Mouse (Mus musculus): ENCODE measurements around the gene Atp8b3. TPM values are rescaled to one million over a fixed set of nuclear protein-coding genes. Genes with fewer than 3 reads are reported as not detected.
A peak's percentile ranks its signal among the peaks of the same experiment; 100 is the strongest.

Atp8b3 gene
- total RNA-seq, 1 experiment from 2014 or later = not detected

- ATAC-seq (replicated peaks in 1 of 2; ENCODE audit: insufficient read depth in 1 of 2, low FRiP score in 2 of 2, low TSS enrichment in 1 of 2, low read depth in 1 of 2, poor library complexity in 2 of 2, severe bottlenecking in 2 of 2) = no peak
Observed at GRCm38 (mm10) chr10:80543873-80544272, 4.9 kb upstream of the Atp8b3 start.

DNA sequence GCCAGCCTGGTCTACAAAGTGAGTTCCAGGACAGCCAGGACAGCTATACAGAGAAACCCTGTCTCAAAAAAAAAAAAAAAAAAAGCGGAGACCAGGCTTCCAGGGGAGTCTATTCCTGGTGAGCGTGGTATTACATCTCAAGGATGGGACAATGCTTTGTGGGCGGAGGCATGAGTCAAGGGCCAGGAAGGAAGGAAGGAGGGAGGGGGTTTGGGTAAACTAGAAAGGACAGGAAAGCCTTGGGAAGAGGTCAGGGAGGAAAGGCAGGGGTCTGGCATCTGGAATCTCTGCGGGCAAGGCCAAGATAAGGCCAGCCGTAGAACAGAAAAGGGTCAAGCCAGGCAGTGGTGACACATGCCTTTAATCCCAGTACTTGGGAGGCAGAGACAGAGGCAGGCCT is 569 bp upstream of the Atp8b3 start:
- ATAC-seq (replicated peaks in 1 of 2; ENCODE audit: insufficient read depth in 1 of 2, low FRiP score in 2 of 2, low TSS enrichment in 1 of 2, low read depth in 1 of 2, poor library complexity in 2 of 2, severe bottlenecking in 2 of 2) = no peak

DNA sequence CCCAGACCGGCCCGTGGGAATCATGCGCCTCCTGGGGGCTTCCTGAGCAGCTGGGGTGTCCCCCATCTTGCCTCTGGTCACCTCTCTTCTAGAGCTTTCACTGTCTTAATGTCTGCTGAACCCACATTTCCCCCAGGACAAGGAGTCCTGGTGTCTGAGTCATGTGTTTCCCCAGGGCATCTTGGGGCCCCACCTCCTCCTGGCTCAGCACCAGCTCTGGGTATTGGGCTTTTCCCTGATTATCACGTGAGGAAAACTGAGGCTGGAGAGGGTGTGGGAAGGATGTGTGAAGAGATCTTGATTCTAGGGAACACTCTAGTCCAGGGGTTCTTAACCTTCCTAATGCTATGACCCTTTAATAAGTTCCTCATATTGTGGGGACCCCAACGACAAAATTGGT is 744 bp downstream of the Atp8b3 start:
- no peak for ATAC-seq (replicated peaks in 1 of 2; ENCODE audit: insufficient read depth in 1 of 2, low FRiP score in 2 of 2, low TSS enrichment in 1 of 2, low read depth in 1 of 2, poor library complexity in 2 of 2, severe bottlenecking in 2 of 2)

GRCm38 (mm10) chr10:80535711-80536110 is 3.2 kb downstream of the Atp8b3 start:
- no peak for ATAC-seq (replicated peaks in 1 of 2; ENCODE audit: insufficient read depth in 1 of 2, low FRiP score in 2 of 2, low TSS enrichment in 1 of 2, low read depth in 1 of 2, poor library complexity in 2 of 2, severe bottlenecking in 2 of 2)

- ATAC-seq (replicated peaks in 1 of 2; ENCODE audit: insufficient read depth in 1 of 2, low FRiP score in 2 of 2, low TSS enrichment in 1 of 2, low read depth in 1 of 2, poor library complexity in 2 of 2, severe bottlenecking in 2 of 2) = peak in 1 of 2 experiments; percentile 14; a peak in 1 of 4 replicates
Observed at GRCm38 (mm10) chr10:80535071-80535470, 3.9 kb downstream of the Atp8b3 start.

DNA sequence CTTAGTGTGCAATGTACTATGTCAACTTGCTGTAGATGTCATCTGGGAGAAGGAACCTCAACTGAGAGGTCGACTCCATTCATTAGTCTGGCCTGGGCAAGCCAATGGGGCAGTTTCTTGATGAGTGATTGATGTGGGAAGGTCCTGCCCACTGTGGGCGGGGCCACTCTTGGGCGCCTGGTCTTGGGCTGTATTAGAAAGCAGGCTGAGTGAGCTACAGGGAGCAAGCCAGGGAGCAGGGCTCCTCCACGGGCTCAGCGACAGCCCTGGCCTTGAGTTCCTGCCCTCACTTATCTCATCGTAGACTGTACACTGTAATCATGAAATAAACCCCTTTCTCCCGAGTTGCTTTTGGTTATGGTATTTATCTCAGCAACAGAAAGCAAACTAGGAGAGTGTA is 5.2 kb downstream of the Atp8b3 start:
- ATAC-seq (replicated peaks in 1 of 2; ENCODE audit: insufficient read depth in 1 of 2, low FRiP score in 2 of 2, low TSS enrichment in 1 of 2, low read depth in 1 of 2, poor library complexity in 2 of 2, severe bottlenecking in 2 of 2) = peak in 1 of 2 experiments; percentile 16; a peak in 1 of 4 replicates

DNA sequence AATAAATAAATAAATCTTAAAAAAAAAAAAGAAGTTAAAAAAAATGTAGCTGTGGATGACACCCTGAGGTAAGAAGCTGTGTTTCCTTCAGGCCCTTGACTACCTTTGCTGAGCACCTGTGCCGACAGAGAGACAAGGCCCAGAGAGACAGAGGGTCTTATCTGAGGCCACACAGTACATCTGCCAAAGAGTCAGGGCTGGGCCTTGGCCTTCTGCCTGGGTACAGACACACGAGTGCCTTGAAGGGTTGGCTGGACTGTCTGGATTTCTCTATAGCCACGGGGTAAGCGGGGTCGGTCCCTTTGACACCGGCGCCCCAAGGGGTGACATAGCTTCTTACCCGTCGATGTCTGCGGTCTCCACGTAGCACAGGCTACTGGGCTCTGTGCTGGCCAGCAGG is 6.1 kb downstream of the Atp8b3 start:
- no peak for ATAC-seq (replicated peaks in 1 of 2; ENCODE audit: insufficient read depth in 1 of 2, low FRiP score in 2 of 2, low TSS enrichment in 1 of 2, low read depth in 1 of 2, poor library complexity in 2 of 2, severe bottlenecking in 2 of 2)

GRCm38 (mm10) chr10:80526172-80526571 is 12.8 kb downstream of the Atp8b3 start:
- ATAC-seq (replicated peaks in 1 of 2; ENCODE audit: insufficient read depth in 1 of 2, low FRiP score in 2 of 2, low TSS enrichment in 1 of 2, low read depth in 1 of 2, poor library complexity in 2 of 2, severe bottlenecking in 2 of 2) = no peak

DNA sequence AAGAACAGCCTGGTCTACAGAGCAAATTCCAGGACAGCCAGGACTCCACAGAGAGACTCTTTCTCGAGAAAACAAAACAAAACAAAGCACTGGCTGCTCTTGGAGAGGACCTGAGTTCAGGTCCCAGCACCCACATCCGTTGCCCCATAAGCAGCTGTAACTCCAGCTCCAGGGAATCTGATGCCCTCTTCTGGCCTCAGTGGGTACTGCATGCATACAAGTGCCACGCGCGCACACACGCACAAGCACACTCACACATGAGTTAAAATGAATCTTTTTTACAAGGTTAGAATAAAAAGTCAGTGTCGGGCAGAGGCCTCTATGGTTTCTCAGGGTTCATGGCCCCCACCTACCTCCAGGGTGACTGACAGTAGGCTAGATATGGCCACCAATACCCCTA is 15.6 kb downstream of the Atp8b3 start:
- no peak for ATAC-seq (replicated peaks in 1 of 2; ENCODE audit: insufficient read depth in 1 of 2, low FRiP score in 2 of 2, low TSS enrichment in 1 of 2, low read depth in 1 of 2, poor library complexity in 2 of 2, severe bottlenecking in 2 of 2)

DNA sequence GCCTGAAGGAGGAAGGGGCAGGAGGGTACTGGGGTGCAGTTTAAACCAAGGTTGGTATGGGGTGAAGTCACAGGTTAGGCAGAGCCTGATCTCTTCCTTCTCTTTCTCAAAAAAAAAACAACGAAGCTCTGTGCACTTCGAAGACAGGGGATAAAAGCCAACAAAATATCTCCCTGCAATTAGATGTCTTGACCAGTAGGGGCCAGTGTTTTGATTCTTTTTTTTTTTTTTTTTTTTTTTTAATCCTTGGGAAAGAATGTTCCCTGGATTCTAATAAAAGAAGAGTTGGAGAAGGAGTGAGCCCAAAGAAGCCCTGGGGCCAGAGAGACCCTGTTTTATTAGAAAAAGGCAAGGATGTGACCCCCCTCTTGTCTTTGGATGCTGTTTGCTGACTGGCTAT is 19.6 kb downstream of the Atp8b3 start:
- ATAC-seq (replicated peaks in 1 of 2; ENCODE audit: insufficient read depth in 1 of 2, low FRiP score in 2 of 2, low TSS enrichment in 1 of 2, low read depth in 1 of 2, poor library complexity in 2 of 2, severe bottlenecking in 2 of 2) = no peak

DNA sequence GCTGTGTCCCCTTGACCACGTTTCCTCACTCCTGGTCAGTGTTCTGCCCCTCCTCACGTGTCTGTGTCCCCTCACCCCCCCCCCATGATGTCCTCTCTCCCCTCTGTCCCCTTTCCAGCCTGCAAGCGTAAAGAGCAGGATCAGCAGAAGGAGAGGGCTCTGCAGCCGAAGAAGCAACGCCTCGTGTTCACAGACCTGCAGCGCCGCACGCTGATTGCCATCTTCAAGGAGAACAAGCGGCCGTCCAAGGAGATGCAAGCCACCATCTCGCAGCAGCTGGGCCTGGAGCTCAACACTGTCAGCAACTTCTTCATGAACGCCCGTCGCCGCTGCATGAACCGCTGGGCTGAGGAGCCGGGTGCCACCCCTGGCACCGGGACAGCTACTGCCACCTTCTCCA is 25.2 kb downstream of the Atp8b3 start:
- ATAC-seq (replicated peaks in 1 of 2; ENCODE audit: insufficient read depth in 1 of 2, low FRiP score in 2 of 2, low TSS enrichment in 1 of 2, low read depth in 1 of 2, poor library complexity in 2 of 2, severe bottlenecking in 2 of 2) = no peak

- ATAC-seq (replicated peaks in 1 of 2; ENCODE audit: insufficient read depth in 1 of 2, low FRiP score in 2 of 2, low TSS enrichment in 1 of 2, low read depth in 1 of 2, poor library complexity in 2 of 2, severe bottlenecking in 2 of 2) = 0 out of 4 replicates have a peak, but pooled peaks of 1 of the 2 experiments have one; percentile 40
Observed at GRCm38 (mm10) chr10:80510273-80510660, 28.7 kb downstream of the Atp8b3 start.

- peak; percentile 82 to 85 for ATAC-seq (replicated peaks in 1 of 2; ENCODE audit: insufficient read depth in 1 of 2, low FRiP score in 2 of 2, low TSS enrichment in 1 of 2, low read depth in 1 of 2, poor library complexity in 2 of 2, severe bottlenecking in 2 of 2)
Observed at GRCm38 (mm10) chr10:80509412-80510272, 29.3 kb downstream of the Atp8b3 start.

GRCm38 (mm10) chr10:80506222-80506621 is 32.7 kb downstream of the Atp8b3 start:
- ATAC-seq (replicated peaks in 1 of 2; ENCODE audit: insufficient read depth in 1 of 2, low FRiP score in 2 of 2, low TSS enrichment in 1 of 2, low read depth in 1 of 2, poor library complexity in 2 of 2, severe bottlenecking in 2 of 2) = peak; percentile 46 to 58; a peak in 2 of 4 replicates

GRCm38 (mm10) chr10:80504724-80505123 is 34.2 kb downstream of the Atp8b3 start:
- ATAC-seq (replicated peaks in 1 of 2; ENCODE audit: insufficient read depth in 1 of 2, low FRiP score in 2 of 2, low TSS enrichment in 1 of 2, low read depth in 1 of 2, poor library complexity in 2 of 2, severe bottlenecking in 2 of 2) = no peak

DNA sequence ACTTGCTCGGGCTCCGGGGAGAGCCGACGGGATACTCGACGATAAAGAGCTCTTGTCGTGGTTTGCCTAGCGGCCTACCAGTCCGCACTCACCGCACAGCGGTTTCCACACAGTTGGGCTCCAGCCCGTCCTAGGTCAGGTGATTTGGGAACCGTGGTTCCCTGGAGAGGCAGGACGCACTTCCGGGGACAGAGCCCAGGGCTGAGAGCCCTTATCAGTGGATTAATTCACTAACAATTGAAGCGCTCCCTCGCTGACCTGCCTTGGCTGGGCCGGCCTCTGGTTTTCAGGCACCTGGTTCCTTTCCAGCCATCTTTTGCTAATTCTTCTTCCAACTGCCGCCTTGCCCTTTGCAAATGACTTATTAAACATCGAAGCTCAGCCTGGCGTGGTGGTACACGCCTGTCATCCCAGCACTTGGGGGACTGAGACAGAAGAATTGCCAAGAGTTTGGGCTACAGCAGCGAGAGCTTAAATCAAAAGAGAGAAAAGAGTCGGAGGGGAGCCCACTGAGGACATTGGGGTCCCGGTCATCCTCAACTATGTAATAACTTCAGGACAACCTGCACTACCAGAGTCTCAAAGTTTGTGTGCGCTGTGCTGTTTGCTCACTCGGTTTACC is 35.2 kb downstream of the Atp8b3 start:
- no peak for ATAC-seq (replicated peaks in 1 of 2; ENCODE audit: insufficient read depth in 1 of 2, low FRiP score in 2 of 2, low TSS enrichment in 1 of 2, low read depth in 1 of 2, poor library complexity in 2 of 2, severe bottlenecking in 2 of 2)

DNA sequence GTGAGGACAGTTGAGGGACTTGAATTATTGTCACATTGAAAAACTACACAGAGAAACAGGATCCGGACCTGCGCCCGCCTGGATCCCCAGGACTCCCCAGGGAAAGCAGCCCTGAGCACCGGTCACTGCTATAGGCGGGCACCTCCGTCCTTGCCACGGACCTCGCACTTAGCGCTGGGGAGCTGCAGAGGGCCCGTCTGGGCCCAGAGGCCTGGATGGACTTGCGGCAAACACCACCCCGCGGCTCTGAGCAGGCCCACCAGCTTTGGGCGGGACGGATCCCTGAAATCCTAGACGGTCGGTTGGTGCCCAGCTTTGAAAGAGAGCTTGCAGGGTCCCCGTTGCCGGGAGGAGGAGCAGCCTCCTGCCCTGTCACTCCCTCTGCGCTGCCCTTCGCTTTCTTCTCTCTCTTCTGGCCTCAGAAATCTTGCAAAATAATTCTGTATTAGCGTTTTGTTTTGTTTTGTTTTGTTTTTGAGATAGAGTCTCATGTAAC is 36.1 kb downstream of the Atp8b3 start:
- no peak for ATAC-seq (replicated peaks in 1 of 2; ENCODE audit: insufficient read depth in 1 of 2, low FRiP score in 2 of 2, low TSS enrichment in 1 of 2, low read depth in 1 of 2, poor library complexity in 2 of 2, severe bottlenecking in 2 of 2)

DNA sequence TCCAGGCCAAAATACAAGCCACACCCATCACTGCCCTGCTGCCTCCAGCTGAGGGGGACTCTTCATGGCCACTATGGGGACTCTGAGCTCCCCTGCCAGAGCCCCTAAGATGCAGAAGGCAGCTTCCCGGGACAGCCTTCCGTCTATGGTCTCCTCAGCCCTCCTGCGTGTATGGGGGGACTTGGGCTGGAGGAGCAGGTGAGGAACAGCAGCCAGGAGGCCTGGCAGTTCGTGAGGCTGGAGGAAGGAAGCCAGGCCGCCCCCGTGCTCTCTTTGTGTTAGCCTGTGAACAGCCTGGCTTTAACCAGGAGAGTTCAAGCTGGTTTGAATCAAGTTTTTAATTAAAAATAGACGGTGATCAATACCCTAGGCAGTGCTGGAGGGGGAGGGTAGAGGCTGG is 36.6 kb downstream of the Atp8b3 start:
- no peak for ATAC-seq (replicated peaks in 1 of 2; ENCODE audit: insufficient read depth in 1 of 2, low FRiP score in 2 of 2, low TSS enrichment in 1 of 2, low read depth in 1 of 2, poor library complexity in 2 of 2, severe bottlenecking in 2 of 2)
